Mouse (Mus musculus) left cerebral cortex, postnatal 36 days (tissue): ENCODE data around the gene 2410137M14Rik. TPM values are rescaled to one million over a fixed set of nuclear protein-coding genes. Genes with fewer than 3 reads are reported as not detected.
"Not testable (repeated sequence)": the region's sequence is repeated elsewhere in the genome, so short reads cannot be mapped to it uniquely, and the experiment has no call there.

Experiments
- DNase-seq, 2 experiments: peaks; one replicate each; pipeline ENCODE4 v3.0.0; 2021 to 2022; ENCODE audit warnings: low spot score in 2 of 2, mixed read lengths in 1 of 2
- intact Hi-C: fragments of 180-260 bp; cut with DNase I; formaldehyde crosslinking; loops from one replicate; pipeline ENCODE4 v1.15.1; 2025
- total RNA-seq, 2 experiments: library from RNA; stranded (reverse); gene quantifications; 2 replicates each; pipeline ENCODE4 v1.2.3; 2021

Gene 2410137M14Rik
- total RNA-seq, 2 experiments from 2014 or later, result not detected

- peak; percentile 62 to 67 for DNase-seq
- intact Hi-C loops, result loop anchor here (2.0 to 5.0 kb wide), 2 partner anchors 38 to 50 kb away; partner anchors contain the start of genes Gabbr1, Znrd1 and Znrd1as
Measured at GRCm38 (mm10) chr17:36997033-36997735, 16.1 kb upstream of the 2410137M14Rik start.

GRCm38 (mm10) chr17:36995448-36995847 lies 14.4 kb upstream of the 2410137M14Rik start:
- no peak for DNase-seq
- intact Hi-C loops, result loop anchor here (5.0 kb wide), 1 partner anchor 52 kb away; the partner anchor contains the start of gene Gabbr1

- DNase-seq, result no peak
- intact Hi-C loops, result no loop called here
Measured at GRCm38 (mm10) chr17:36994528-36994927, 13.5 kb upstream of the 2410137M14Rik start.

- no peak for DNase-seq
- intact Hi-C loops, result no loop called here
Measured at GRCm38 (mm10) chr17:36993770-36994325, 12.8 kb upstream of the 2410137M14Rik start.

- DNase-seq, result peak in 1 of 2 experiments; percentile 9
- intact Hi-C loops, result no loop called here
Measured at GRCm38 (mm10) chr17:36992336-36993104, 11.5 kb upstream of the 2410137M14Rik start.

GRCm38 (mm10) chr17:36990630-36991029 lies 9.6 kb upstream of the 2410137M14Rik start:
- DNase-seq, intact Hi-C loops: not testable (repeated sequence)

GRCm38 (mm10) chr17:36989437-36989836 lies 8.4 kb upstream of the 2410137M14Rik start, which contains the start of gene H2-M5:
Gene H2-M5 (minus strand): TSS chr17:36989537.
- no peak for DNase-seq
- intact Hi-C loops, result no loop called here

- peak in 1 of 2 experiments; percentile 15 for DNase-seq
- intact Hi-C loops, result no loop called here
Measured at GRCm38 (mm10) chr17:36988475-36988874, 7.4 kb upstream of the 2410137M14Rik start.

GRCm38 (mm10) chr17:36982253-36983155 lies 1.5 kb upstream of the 2410137M14Rik start:
- intact Hi-C loops, result no loop called here
- no peak for DNase-seq

- intact Hi-C loops, result no loop called here
- DNase-seq, result no peak
Measured at GRCm38 (mm10) chr17:36981845-36982244, 808 bp upstream of the 2410137M14Rik start.

GRCm38 (mm10) chr17:36973271-36973787 lies 7.7 kb downstream of the 2410137M14Rik start:
- DNase-seq, result no peak
- intact Hi-C loops, result no loop called here

GRCm38 (mm10) chr17:36972791-36973190 lies 8.2 kb downstream of the 2410137M14Rik start:
- no peak for DNase-seq
- intact Hi-C loops, result no loop called here

GRCm38 (mm10) chr17:36971172-36971850 lies 9.7 kb downstream of the 2410137M14Rik start:
- DNase-seq, result no peak
- intact Hi-C loops, result no loop called here

- no peak for DNase-seq
- intact Hi-C loops, result no loop called here
Measured at GRCm38 (mm10) chr17:36970316-36970890, 10.6 kb downstream of the 2410137M14Rik start.

GRCm38 (mm10) chr17:36966875-36967274 lies 14.2 kb downstream of the 2410137M14Rik start:
- intact Hi-C loops, result no loop called here
- no peak for DNase-seq

GRCm38 (mm10) chr17:36961125-36961524 lies 19.9 kb downstream of the 2410137M14Rik start:
- intact Hi-C loops, result no loop called here

GRCm38 (mm10) chr17:36958884-36959283 lies 22.2 kb downstream of the 2410137M14Rik start:
- DNase-seq, result no peak
- intact Hi-C loops, result loop anchor here (1.0 to 2.0 kb wide), 2 partner anchors 38 to 86 kb away; partner anchors contain the start of gene Gabbr1

More at GRCm38 (mm10) chr17:36961125-36961524, 19.9 kb downstream of the 2410137M14Rik start:
- DNase-seq, result no peak
